Mouse (Mus musculus): Measurements from ENCODE around the gene Twsg1.

The Twsg1 gene

GRCm38 (mm10) chr17:65886571-65886970 lies 64.5 kb downstream of the Twsg1 start:
- no peak for DNase-seq (ENCODE audit: low read depth, low spot score)

- DNase-seq (ENCODE audit: low read depth, low spot score), result no peak
These were observed 65.1 kb downstream of the Twsg1 start, which contains the start of gene Ralbp1 for GRCm38 (mm10) chr17:65885697-65886529. Gene Ralbp1, minus strand, starts transcription at chr17:65885798.

- no peak for DNase-seq (ENCODE audit: low read depth, low spot score)
These were observed 65.7 kb downstream of the Twsg1 start for GRCm38 (mm10) chr17:65885398-65885696.

GRCm38 (mm10) chr17:65884691-65885397 lies 66.2 kb downstream of the Twsg1 start:
- DNase-seq (ENCODE audit: low read depth, low spot score), result peak; percentile 100

GRCm38 (mm10) chr17:65884061-65884669 lies 66.9 kb downstream of the Twsg1 start:
- peak; percentile 71 for DNase-seq (ENCODE audit: low read depth, low spot score)

- peak; percentile 80 for DNase-seq (ENCODE audit: low read depth, low spot score)
These were observed 74.0 kb downstream of the Twsg1 start for GRCm38 (mm10) chr17:65877026-65877425.

GRCm38 (mm10) chr17:65873834-65874233 lies 77.2 kb downstream of the Twsg1 start:
- peak; percentile 65 for DNase-seq (ENCODE audit: low read depth, low spot score)

GRCm38 (mm10) chr17:65873156-65873555 lies 77.9 kb downstream of the Twsg1 start:
- no peak for DNase-seq (ENCODE audit: low read depth, low spot score)

GRCm38 (mm10) chr17:65872652-65873051 lies 78.4 kb downstream of the Twsg1 start:
- peak; percentile 85 for DNase-seq (ENCODE audit: low read depth, low spot score)

GRCm38 (mm10) chr17:65872051-65872450 lies 79.0 kb downstream of the Twsg1 start:
- DNase-seq (ENCODE audit: low read depth, low spot score), result no peak

All from ZHBTc4 (cell line).